Mouse (Mus musculus): Measurements from ENCODE around the gene Cdc40. TPM values are rescaled to one million over a fixed set of nuclear protein-coding genes. Genes with fewer than 3 reads are reported as not detected.

The Cdc40 gene
- polyA plus RNA-seq, 1 experiment from 2014 or later = 32.4 TPM

Other genes starting within 250 kb of the Cdc40 start
- gene Mettl24, start 200.0 kb downstream of the Cdc40 start, polyA plus RNA-seq (2014; fragmentation: Nextera tagmentation; extraction: Ambion mirVana) = 0.97 and 1.2 TPM in 2 replicates
- gene Wasf1, start 164 bp upstream of the Cdc40 start, polyA plus RNA-seq (2014; fragmentation: Nextera tagmentation; extraction: Ambion mirVana) = 43.0 and 43.8 TPM in 2 replicates
- gene Gpr6, start 189.0 kb upstream of the Cdc40 start, polyA plus RNA-seq (2014; fragmentation: Nextera tagmentation; extraction: Ambion mirVana) = 0.14 TPM in 1 of 2 replicates, not detected in the other